Mouse (Mus musculus) thymus, adult 2 months (tissue): ENCODE measurements around the gene P2ry2.

Source experiments
- CTCF ChIP-seq: fragments of 200-500 bp; IDR thresholded peaks from 2 replicates; pipeline ENCODE4 v1.5.1; 2012; ENCODE audit warnings: mild to moderate bottlenecking, control low read depth, low read length, moderate library complexity, borderline replicate concordance; ENCODE audit not compliant: control insufficient read depth, poor library complexity, insufficient read depth; ENCODE audit errors: extremely low read depth
- POLR2A ChIP-seq: fragments of 200-500 bp; IDR thresholded peaks from 2 replicates; pipeline ENCODE4 v1.6.1; 2012; ENCODE audit warnings: mild to moderate bottlenecking, low read length, control low read depth, moderate library complexity; ENCODE audit not compliant: control insufficient read depth, poor library complexity, insufficient read depth; ENCODE audit errors: extremely low read depth

- TF ChIP-seq POLR2A, result no peak
- no peak for TF ChIP-seq CTCF
These were observed 7.5 kb downstream of the P2ry2 start for GRCm38 (mm10) chr7:101005119-101005518.
